Mouse (Mus musculus) ES-Bruce4 (cell line): ENCODE data around the gene Plekha4. TPM values are rescaled to one million over a fixed set of nuclear protein-coding genes. Genes with fewer than 3 reads are reported as not detected.
"Not testable (repeated sequence)": the region's sequence is repeated elsewhere in the genome, so short reads cannot be mapped to it uniquely, and the experiment has no call there.

Source experiments
- H3K27ac ChIP-seq: 2 replicates; pipeline ENCODE4 v1.5.1; 2012; ENCODE audit warnings: low read length, inconsistent platforms; ENCODE audit not compliant: insufficient read depth
- H3K27me3 ChIP-seq: 2 replicates; pipeline ENCODE4 v1.6.1; 2012; ENCODE audit warnings: mild to moderate bottlenecking, low read length, inconsistent platforms; ENCODE audit not compliant: control insufficient read depth, poor library complexity, insufficient read depth, severe bottlenecking
- H3K36me3 ChIP-seq: 2 replicates; pipeline ENCODE4 v1.6.1; 2012; ENCODE audit warnings: inconsistent platforms, mild to moderate bottlenecking, low read length, moderate library complexity; ENCODE audit not compliant: control insufficient read depth, poor library complexity, insufficient read depth, severe bottlenecking
- H3K4me1 ChIP-seq: one replicate; pipeline ENCODE4 v1.8.1; 2011; ENCODE audit warnings: low read length; ENCODE audit not compliant: control insufficient read depth, insufficient read depth
- H3K4me3 ChIP-seq: 2 replicates; pipeline ENCODE4 v1.5.1; 2011; ENCODE audit warnings: low read depth, mild to moderate bottlenecking, low read length
- H3K9ac ChIP-seq: 2 replicates; pipeline ENCODE4 v1.6.1; 2012; ENCODE audit warnings: low read depth, mild to moderate bottlenecking, inconsistent platforms; ENCODE audit not compliant: poor library complexity, severe bottlenecking
- H3K9me3 ChIP-seq: replicated peaks from 2 replicates; pipeline ENCODE4 v1.6.1; 2012; ENCODE audit warnings: mild to moderate bottlenecking, low read length, inconsistent platforms; ENCODE audit not compliant: control insufficient read depth, poor library complexity, insufficient read depth, severe bottlenecking
- CTCF ChIP-seq: IDR thresholded peaks from one replicate; pipeline ENCODE4 v1.8.1; 2011; ENCODE audit warnings: low read depth, low read length
- EP300 ChIP-seq: IDR thresholded peaks from 2 replicates; pipeline ENCODE4 v1.6.1; 2011; ENCODE audit warnings: low read depth, low read length; ENCODE audit not compliant: insufficient read depth
- POLR2A ChIP-seq: IDR thresholded peaks from one replicate; pipeline ENCODE4 v1.8.1; 2011; ENCODE audit warnings: low read length; ENCODE audit not compliant: insufficient read depth
- polyA plus RNA-seq: library from polyadenylated mRNA; stranded (reverse); fragments of >200 nt; gene quantifications from 2 replicates; pipeline ENCODE4 v1.2.4, GENCODE M21; 2011; ENCODE audit warnings: low read depth; ENCODE audit not compliant: missing spikeins, insufficient read depth, insufficient read length

The Plekha4 gene
- polyA plus RNA-seq, result 14.3 and 18.6 TPM in 2 replicates

- no peaks in the 10 kb centered on the region for H3K27me3 ChIP-seq
- H3K9ac ChIP-seq, result peak within 1 kb of the TSS; percentile 67
- TF ChIP-seq POLR2A (peak; percentile 96), CTCF (no peak)
- peaks cover 4% of the 10 kb centered on the region for H3K4me1 ChIP-seq
- H3K9me3 ChIP-seq, result no peaks in the 10 kb centered on the region
- peaks cover 12% of the 10 kb centered on the region for H3K36me3 ChIP-seq
- H3K4me3 ChIP-seq, result peak within 1 kb of the TSS; percentile 76
- H3K27ac ChIP-seq, result peak within 1 kb of the TSS; percentile 67
Measured at GRCm38 (mm10) chr7:45525809-45526473, at the start of gene Plekha4, which contains the start of gene Ppp1r15a. Plekha4 (plus strand) TSS chr7:45526330. Ppp1r15a (minus strand) TSS chr7:45526268.

GRCm38 (mm10) chr7:45476453-45476852, 49.7 kb upstream of the Plekha4 start:
- H3K36me3 ChIP-seq, result no peaks in the 10 kb centered on the region
- no peaks in the 10 kb centered on the region for H3K4me1 ChIP-seq
- H3K9me3 ChIP-seq, result no peaks in the 10 kb centered on the region
- H3K9ac ChIP-seq, result no peak overlapping the region
- H3K4me3 ChIP-seq, result no peak overlapping the region
- no peak for TF ChIP-seq EP300
- H3K27ac ChIP-seq, result no peak overlapping the region
- H3K27me3 ChIP-seq, result no peaks in the 10 kb centered on the region

- Histone ChIP-seq H3K4me3 (no peak overlapping the region), H3K9ac (no peak overlapping the region), H3K27ac (no peak overlapping the region; the same call in 1 of the 2 replicates), H3K9me3 (no peaks in the 10 kb centered on the region), H3K4me1 (no peaks in the 10 kb centered on the region), H3K36me3 (no peaks in the 10 kb centered on the region), H3K27me3 (no peaks in the 10 kb centered on the region)
- peak; percentile 42 for TF ChIP-seq CTCF
- TF ChIP-seq POLR2A, result no peak
Measured at GRCm38 (mm10) chr7:45477003-45477402, 49.1 kb upstream of the Plekha4 start.

- H3K9me3 ChIP-seq, result no peaks in the 10 kb centered on the region
- H3K27ac ChIP-seq, result no peak overlapping the region
- no peak overlapping the region for H3K9ac ChIP-seq
- no peaks in the 10 kb centered on the region for H3K4me1 ChIP-seq
- H3K36me3 ChIP-seq, result no peaks in the 10 kb centered on the region
- no peak for TF ChIP-seq CTCF
- no peak for TF ChIP-seq EP300
- TF ChIP-seq POLR2A, result no peak
- no peak overlapping the region for H3K4me3 ChIP-seq
- no peaks in the 10 kb centered on the region for H3K27me3 ChIP-seq
Measured at GRCm38 (mm10) chr7:45478774-45479173, 47.4 kb upstream of the Plekha4 start.

- H3K27me3 ChIP-seq, H3K9me3 ChIP-seq, H3K27ac ChIP-seq, H3K4me3 ChIP-seq, H3K36me3 ChIP-seq, H3K9ac ChIP-seq, H3K4me1 ChIP-seq: not testable (repeated sequence)
Measured at GRCm38 (mm10) chr7:45480310-45480709, 45.8 kb upstream of the Plekha4 start.

- Histone ChIP-seq H3K27ac (no peak within 1 kb of the TSS), H3K4me1 (no peaks in the 10 kb centered on the region)
- no peak for TF ChIP-seq EP300
- no peak for TF ChIP-seq CTCF
- no peak for TF ChIP-seq POLR2A
Measured at GRCm38 (mm10) chr7:45481374-45481927, 44.7 kb upstream of the Plekha4 start, which contains the start of gene Tulp2. Tulp2 (plus strand) TSS chr7:45481877.

More at GRCm38 (mm10) chr7:45481374-45481927, 44.7 kb upstream of the Plekha4 start, which contains the start of gene Tulp2:
- Histone ChIP-seq H3K27me3 (no peaks in the 10 kb centered on the region), H3K9ac (no peak within 1 kb of the TSS), H3K9me3 (no peaks in the 10 kb centered on the region), H3K36me3 (no peaks in the 10 kb centered on the region), H3K4me3 (no peak within 1 kb of the TSS)
